Mouse (Mus musculus) neural tube, embryonic 14.5 days (tissue): Measurements from ENCODE around the gene Tsen2. TPM values are rescaled to one million over a fixed set of nuclear protein-coding genes. Genes with fewer than 3 reads are reported as not detected.

Experiments
- ATAC-seq: fragments of 200-750 bp; cut with Nextera tagmentation; 2 replicates; pipeline ENCODE4 v1.8.0; 2017; ENCODE audit warnings: low read depth, mild to moderate bottlenecking, moderate TSS enrichment, moderate library complexity
- H3K27ac ChIP-seq: fragments of 300-500 bp; sonication (generic); 2 replicates; pipeline ENCODE4 v1.5.1; 2014; ENCODE audit warnings: low read depth, mild to moderate bottlenecking, control low read depth, low read length, moderate library complexity, mixed read lengths
- H3K27me3 ChIP-seq: fragments of 300-500 bp; sonication (generic); 2 replicates; pipeline ENCODE4 v1.6.1; 2014; ENCODE audit warnings: low read length; ENCODE audit not compliant: control insufficient read depth, insufficient read depth
- H3K36me3 ChIP-seq: fragments of 300-500 bp; sonication (generic); 2 replicates; pipeline ENCODE4 v1.6.1; 2014; ENCODE audit warnings: low read length, mixed read lengths; ENCODE audit not compliant: control insufficient read depth, insufficient read depth
- H3K4me1 ChIP-seq: fragments of 300-500 bp; sonication (generic); 2 replicates; pipeline ENCODE4 v1.6.1; 2014; ENCODE audit warnings: low read length; ENCODE audit not compliant: control insufficient read depth, insufficient read depth
- H3K4me2 ChIP-seq: fragments of 300-500 bp; sonication (generic); 2 replicates; pipeline ENCODE4 v1.6.1; 2014; ENCODE audit warnings: mild to moderate bottlenecking, low read depth, low read length, control low read depth
- H3K4me3 ChIP-seq: fragments of 300-500 bp; sonication (generic); 2 replicates; pipeline ENCODE4 v1.5.1; 2014; ENCODE audit warnings: low read depth, low read length, control low read depth, mixed read lengths
- H3K9ac ChIP-seq: fragments of 300-500 bp; sonication (generic); replicated peaks from 2 replicates; pipeline ENCODE4 v1.6.1; 2014; ENCODE audit warnings: low read depth, mild to moderate bottlenecking, control low read depth, low read length, mixed read lengths
- H3K9me3 ChIP-seq: fragments of 300-500 bp; sonication (generic); 2 replicates; pipeline ENCODE4 v1.6.1; 2016; ENCODE audit warnings: low read length; ENCODE audit not compliant: control insufficient read depth
- WGBS: fragments of 180-500 bp; shearing (Covaris S2); extraction: QIAGEN DNeasy Blood & Tissue Kit; methylation state at CpG from one replicate; pipeline ENCODE4 v1.1.7; 2014; 5-methylcytosine and 5-hydroxymethylcytosine counted together
- polyA plus RNA-seq: library from polyadenylated mRNA; unstranded; fragments of >200 nt; fragmentation: Nextera tagmentation; extraction: Ambion mirVana; gene quantifications from 2 replicates; pipeline ENCODE4 v1.2.1, GENCODE M21; 2014

The Tsen2 gene
- polyA plus RNA-seq, 1 experiment from 2014 or later = 40.4 TPM

DNA sequence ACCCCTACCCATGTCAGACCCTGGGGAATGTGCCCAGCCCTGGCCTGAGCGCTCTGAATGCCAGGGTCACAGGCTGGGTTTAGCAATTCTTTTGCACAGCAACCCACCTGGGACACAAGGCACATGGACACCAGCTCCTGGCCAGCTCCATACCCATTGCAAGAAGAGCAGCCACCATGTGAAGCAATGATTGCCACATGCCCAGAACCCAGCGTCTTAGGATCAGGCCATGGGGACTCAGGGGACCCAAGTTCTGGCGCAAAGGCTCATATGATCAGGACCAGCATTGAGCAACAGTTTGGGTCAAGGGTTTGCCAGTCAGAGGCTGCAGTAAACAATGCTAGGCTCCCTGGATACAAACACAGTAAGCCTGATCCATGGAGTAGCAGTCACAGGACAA, 33.0 kb upstream of the Tsen2 start:
- no peak overlapping the region for H3K4me3 ChIP-seq
- H3K4me2 ChIP-seq = no peak overlapping the region
- H3K9ac ChIP-seq = no peak overlapping the region
- H3K4me1 ChIP-seq = no peaks in the 10 kb centered on the region
- H3K9me3 ChIP-seq = no peaks in the 10 kb centered on the region
- H3K27ac ChIP-seq = no peak overlapping the region
- ATAC-seq = no peak
- no peaks in the 10 kb centered on the region for H3K36me3 ChIP-seq
- H3K27me3 ChIP-seq = no peaks in the 10 kb centered on the region
- WGBS = 88% methylated on average over 3 of the region's 3 CpGs

DNA sequence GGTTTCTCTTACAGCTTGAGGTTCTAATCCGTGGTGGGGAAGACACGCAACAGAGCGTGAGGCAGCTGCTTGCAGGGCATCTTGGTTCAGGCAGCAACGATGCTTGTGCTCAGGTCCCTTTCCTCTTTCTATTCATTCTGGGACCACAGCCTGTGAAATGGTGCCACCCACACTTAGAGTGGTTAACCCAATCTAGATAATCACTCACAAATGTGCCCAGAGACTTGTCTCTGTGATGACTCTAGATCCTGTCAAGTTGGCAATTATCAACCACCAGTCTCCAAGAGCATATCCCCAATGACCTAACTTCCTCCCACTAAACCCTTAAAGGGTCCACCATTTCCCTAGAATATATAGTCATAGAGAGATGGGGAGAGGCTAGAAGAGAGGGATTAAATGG, 31.3 kb upstream of the Tsen2 start:
- no peak overlapping the region for H3K4me2 ChIP-seq
- H3K4me1 ChIP-seq = no peaks in the 10 kb centered on the region
- no peaks in the 10 kb centered on the region for H3K36me3 ChIP-seq
- no peak overlapping the region for H3K27ac ChIP-seq
- no peak for ATAC-seq
- WGBS = 92% methylated on average over 4 of the region's 4 CpGs
- H3K9me3 ChIP-seq = no peaks in the 10 kb centered on the region
- H3K4me3 ChIP-seq = no peak overlapping the region
- no peaks in the 10 kb centered on the region for H3K27me3 ChIP-seq
- H3K9ac ChIP-seq = no peak overlapping the region

DNA sequence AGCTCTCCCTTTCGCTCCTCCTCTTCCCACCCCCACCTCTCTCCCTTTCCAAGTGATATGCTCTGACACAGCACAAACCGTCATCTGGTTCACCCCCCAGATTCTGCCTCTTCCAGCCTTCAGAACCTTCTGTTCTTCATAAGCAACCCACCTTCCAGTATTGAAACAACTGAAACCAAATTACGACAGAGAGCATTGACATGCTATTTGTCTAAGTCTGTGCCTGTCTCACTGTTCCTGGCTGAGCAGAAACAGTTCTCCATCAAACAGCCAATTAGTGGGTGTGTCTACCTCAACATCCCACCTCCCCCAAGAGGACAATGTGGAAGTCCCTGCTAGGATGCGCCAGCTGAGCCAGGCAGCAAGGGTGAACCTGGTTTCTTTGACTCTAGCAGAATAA, 26.6 kb upstream of the Tsen2 start:
- 83% methylated on average over 4 of the region's 4 CpGs for WGBS
- no peak overlapping the region for H3K4me3 ChIP-seq
- H3K4me1 ChIP-seq = no peaks in the 10 kb centered on the region
- no peaks in the 10 kb centered on the region for H3K9me3 ChIP-seq
- H3K36me3 ChIP-seq = no peaks in the 10 kb centered on the region
- H3K4me2 ChIP-seq = no peak overlapping the region
- no peak for ATAC-seq
- no peak overlapping the region for H3K9ac ChIP-seq
- no peaks in the 10 kb centered on the region for H3K27me3 ChIP-seq
- H3K27ac ChIP-seq = no peak overlapping the region

DNA sequence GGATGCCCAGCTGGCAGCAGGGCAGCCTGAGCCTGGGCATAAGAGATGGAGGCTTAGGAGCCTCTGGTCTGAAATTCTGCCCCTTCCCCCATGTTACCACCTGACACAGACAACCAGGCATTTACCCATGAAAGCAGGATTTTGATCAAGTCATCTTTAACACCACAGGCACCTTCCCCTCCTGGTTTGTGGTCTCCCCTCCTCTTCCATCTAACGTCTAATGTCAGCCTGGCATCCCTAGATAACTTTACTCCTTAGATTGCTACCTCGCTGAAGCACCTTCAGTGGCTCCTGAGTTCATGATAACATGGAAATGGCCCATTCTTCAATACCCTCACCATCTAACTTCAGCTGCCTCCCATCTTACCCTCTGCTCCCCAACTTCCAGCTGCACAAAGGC, 26.1 kb upstream of the Tsen2 start:
- no peaks in the 10 kb centered on the region for H3K4me1 ChIP-seq
- no peak overlapping the region for H3K27ac ChIP-seq
- 90% methylated on average over 2 of the region's 2 CpGs for WGBS
- no peaks in the 10 kb centered on the region for H3K27me3 ChIP-seq
- H3K4me2 ChIP-seq = no peak overlapping the region
- H3K9me3 ChIP-seq = no peaks in the 10 kb centered on the region
- H3K36me3 ChIP-seq = no peaks in the 10 kb centered on the region
- ATAC-seq = no peak
- H3K9ac ChIP-seq = no peak overlapping the region
- H3K4me3 ChIP-seq = no peak overlapping the region

DNA sequence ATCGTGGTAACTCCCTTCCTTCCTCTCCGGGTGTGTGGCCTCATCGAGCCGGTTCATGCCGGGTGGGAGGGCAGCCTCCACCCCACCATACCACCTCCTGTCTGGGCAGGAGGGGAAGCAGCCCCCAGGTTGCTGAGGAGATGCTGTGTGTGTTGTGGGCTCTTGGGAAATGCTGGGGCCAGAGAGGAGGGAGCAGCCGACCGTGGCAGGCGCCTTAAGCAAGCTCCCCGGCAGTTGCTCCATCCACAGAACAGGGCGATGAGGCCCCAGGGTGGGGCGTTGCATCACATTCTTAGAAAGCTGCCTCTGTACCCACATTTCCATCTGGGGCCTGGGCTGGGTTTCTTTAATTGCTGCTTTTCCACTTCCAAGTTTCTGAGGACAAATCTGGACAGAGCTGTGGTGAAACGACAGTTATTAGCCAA, 25.2 kb upstream of the Tsen2 start:
- Histone ChIP-seq H3K4me1 (no peaks in the 10 kb centered on the region), H3K9ac (no peak overlapping the region), H3K4me3 (no peak overlapping the region), H3K27ac (no peak overlapping the region), H3K9me3 (no peaks in the 10 kb centered on the region), H3K36me3 (no peaks in the 10 kb centered on the region), H3K4me2 (no peak overlapping the region), H3K27me3 (no peaks in the 10 kb centered on the region)
- no peak for ATAC-seq
- WGBS = 75% methylated on average over 12 of the region's 12 CpGs

DNA sequence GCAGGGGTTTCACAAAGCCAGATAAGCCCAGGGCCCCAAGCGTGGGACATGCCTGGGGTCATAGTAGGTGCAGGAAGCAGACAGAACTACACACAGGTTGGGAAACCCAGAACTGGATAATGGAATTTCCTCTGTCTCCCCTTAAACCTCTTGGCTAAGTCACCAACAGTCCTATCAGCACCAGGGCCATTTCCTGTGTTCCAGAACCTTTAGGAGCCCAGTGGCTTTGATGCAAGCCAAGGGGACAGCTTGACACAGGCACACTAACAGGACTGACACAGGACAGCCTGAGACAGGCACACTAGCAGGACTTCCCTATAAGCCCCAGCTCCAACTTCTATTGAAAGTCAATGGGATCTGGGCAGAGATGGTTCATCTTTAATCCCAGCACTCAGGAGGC, 22.5 kb upstream of the Tsen2 start:
- no peak overlapping the region for H3K4me3 ChIP-seq
- no peak overlapping the region for H3K4me2 ChIP-seq
- no peaks in the 10 kb centered on the region for H3K27me3 ChIP-seq
- no peaks in the 10 kb centered on the region for H3K9me3 ChIP-seq
- no peaks in the 10 kb centered on the region for H3K4me1 ChIP-seq
- H3K36me3 ChIP-seq = no peaks in the 10 kb centered on the region
- WGBS = 94% methylated on average over 1 of the region's 1 CpGs
- no peak overlapping the region for H3K27ac ChIP-seq
- H3K9ac ChIP-seq = no peak overlapping the region
- ATAC-seq = no peak

DNA sequence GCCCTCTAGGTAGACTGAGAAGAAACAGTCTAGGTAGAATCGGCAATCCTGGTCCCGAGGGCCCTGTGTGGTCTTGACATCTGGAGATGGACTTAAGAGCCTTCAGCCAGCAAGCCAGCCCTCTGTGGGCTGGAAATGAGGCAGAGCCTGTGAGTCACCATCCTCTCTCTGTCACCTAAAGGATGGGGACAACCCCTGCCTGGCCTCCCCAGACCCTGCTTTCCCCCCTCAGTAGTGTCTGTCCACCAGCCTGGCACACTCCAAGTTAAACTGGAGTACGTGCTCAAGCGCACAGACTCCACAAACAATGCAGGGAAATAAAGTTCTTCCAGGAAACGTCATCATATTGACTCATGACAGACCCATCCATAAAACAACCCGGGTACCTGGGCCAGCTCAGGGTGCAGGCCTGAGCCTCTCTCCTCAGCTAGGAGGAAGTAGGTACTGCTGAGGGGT, 21.7 kb upstream of the Tsen2 start:
- no peak overlapping the region for H3K9ac ChIP-seq
- ATAC-seq = no peak

DNA sequence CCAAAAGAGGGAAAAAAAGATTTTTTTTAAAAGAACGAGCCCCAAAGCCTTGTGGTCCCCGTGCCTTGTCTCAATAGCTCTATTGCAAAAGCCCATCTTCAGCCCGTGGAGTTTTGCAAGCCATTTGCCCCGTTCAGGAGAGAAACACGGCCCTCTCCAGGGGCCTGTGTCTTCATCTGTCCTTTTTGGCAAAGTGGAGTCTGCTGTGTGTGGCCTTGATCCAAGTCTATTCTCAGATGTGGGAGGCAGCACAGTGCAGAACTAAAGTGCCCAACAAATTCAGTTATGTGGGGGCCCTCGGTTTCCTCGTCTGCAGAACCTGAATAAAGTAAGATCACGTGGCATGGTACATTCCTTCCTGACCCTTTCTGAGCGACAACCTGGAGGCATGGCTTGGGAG, 21.3 kb upstream of the Tsen2 start:
- no peaks in the 10 kb centered on the region for H3K4me1 ChIP-seq
- no peaks in the 10 kb centered on the region for H3K9me3 ChIP-seq
- H3K27ac ChIP-seq = no peak overlapping the region
- WGBS = 81% methylated on average over 9 of the region's 9 CpGs
- H3K27me3 ChIP-seq = no peaks in the 10 kb centered on the region
- H3K4me3 ChIP-seq = no peak overlapping the region
- H3K4me2 ChIP-seq = no peak overlapping the region
- ATAC-seq = no peak
- H3K9ac ChIP-seq = no peak overlapping the region
- H3K36me3 ChIP-seq = no peaks in the 10 kb centered on the region

More for the DNA sequence above, 21.7 kb upstream of the Tsen2 start:
- no peak overlapping the region for H3K27ac ChIP-seq
- H3K27me3 ChIP-seq = no peaks in the 10 kb centered on the region
- no peak overlapping the region for H3K4me3 ChIP-seq
- no peaks in the 10 kb centered on the region for H3K36me3 ChIP-seq
- H3K4me2 ChIP-seq = no peak overlapping the region
- 81% methylated on average over 6 of the region's 6 CpGs for WGBS
- H3K9me3 ChIP-seq = no peaks in the 10 kb centered on the region
- H3K4me1 ChIP-seq = no peaks in the 10 kb centered on the region

DNA sequence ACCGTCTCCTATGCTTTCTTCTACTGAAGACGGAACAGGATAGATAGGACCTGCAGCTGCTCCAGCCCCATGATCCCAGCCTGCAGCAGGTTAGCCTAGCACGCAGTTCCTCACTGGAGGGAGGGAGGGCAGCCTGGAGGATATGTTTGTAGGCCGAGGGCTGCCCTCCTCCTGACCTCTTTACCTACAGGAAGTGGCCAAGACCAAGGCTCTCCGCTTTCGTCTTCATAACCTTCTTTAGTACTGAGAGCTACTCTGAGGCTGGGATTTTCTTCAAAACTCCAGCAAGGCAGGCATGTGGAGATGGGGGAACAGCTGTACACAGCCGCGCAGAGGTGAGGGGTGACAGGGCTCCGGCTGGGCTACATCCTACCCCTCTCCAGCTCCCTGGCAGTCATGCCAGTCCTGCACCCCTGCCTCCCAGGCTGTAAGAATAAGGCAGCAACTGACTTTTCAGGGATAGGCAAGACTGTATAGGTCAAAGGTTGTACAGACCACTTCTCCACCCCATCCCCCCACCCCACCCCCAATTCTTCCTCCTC, 19.9 kb upstream of the Tsen2 start:
- Histone ChIP-seq H3K27ac (no peak overlapping the region), H3K4me1 (no peaks in the 10 kb centered on the region), H3K9me3 (no peaks in the 10 kb centered on the region), H3K27me3 (no peaks in the 10 kb centered on the region), H3K9ac (no peak overlapping the region), H3K4me2 (no peak overlapping the region), H3K36me3 (no peaks in the 10 kb centered on the region), H3K4me3 (no peak overlapping the region)
- WGBS = 85% methylated on average over 9 of the region's 9 CpGs
- ATAC-seq = no peak
